Mouse (Mus musculus) olfactory bulb, adult 2 months (tissue): ENCODE measurements at regions not wholly inside any gene's neighbourhood (a gene's known extent, or its start where the extent isn't known, plus 50 kb on each side); places are given as distances from the start of the nearest gene placed in this dataset.

Source experiments
- CTCF ChIP-seq: fragments of 200-500 bp; IDR thresholded peaks from 2 replicates; pipeline ENCODE4 v1.5.1; 2012; ENCODE audit warnings: low read depth, mild to moderate bottlenecking, low read length, moderate library complexity; ENCODE audit not compliant: insufficient read depth
- POLR2A ChIP-seq: fragments of 200-500 bp; IDR thresholded peaks from 2 replicates; pipeline ENCODE4 v1.6.1; 2012; ENCODE audit warnings: mild to moderate bottlenecking, low read depth, low read length, moderate library complexity; ENCODE audit not compliant: insufficient read depth

DNA sequence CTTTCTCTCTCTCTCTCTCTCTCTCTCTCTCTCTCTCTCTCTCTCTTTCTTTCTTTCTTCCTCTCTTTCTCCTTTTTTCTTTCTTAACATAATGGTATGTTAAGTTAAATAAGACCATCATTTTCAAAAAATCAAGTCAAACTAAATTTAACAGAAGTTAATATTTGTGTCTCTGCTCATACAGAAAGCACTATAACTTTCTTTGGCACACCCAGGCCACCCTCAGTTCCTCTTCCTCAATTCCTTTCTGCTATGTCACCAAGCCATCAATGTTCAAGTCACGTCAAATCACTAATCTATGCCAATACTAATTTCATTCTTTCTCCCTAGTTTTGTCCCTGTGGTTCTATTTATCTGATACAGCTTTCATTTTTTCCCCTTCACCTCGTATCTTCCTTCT is 66.5 kb upstream of the Mtap start:
- no peak for TF ChIP-seq CTCF
- TF ChIP-seq POLR2A: no peak
